Mouse (Mus musculus) lung, postnatal 36 days (tissue): ENCODE data around the gene Meiob.

Experiments used
- DNase-seq: peaks from one replicate; pipeline ENCODE4 v3.0.0; 2022; ENCODE audit warnings: mixed read lengths

The Meiob gene

GRCm38 (mm10) chr17:24874989-24875388 lies 70.9 kb downstream of the Meiob start:
- DNase-seq, result no peak

GRCm38 (mm10) chr17:24877336-24878116 lies 73.4 kb downstream of the Meiob start:
- DNase-seq, result no peak

- DNase-seq, result peak; percentile 71
Observed at GRCm38 (mm10) chr17:24878117-24878397, 74.0 kb downstream of the Meiob start.

- DNase-seq, result no peak
Observed at GRCm38 (mm10) chr17:24878531-24878930, 74.4 kb downstream of the Meiob start.

- DNase-seq, result peak; percentile 32
Observed at GRCm38 (mm10) chr17:24881738-24882440, 77.8 kb downstream of the Meiob start.

GRCm38 (mm10) chr17:24884391-24884790 lies 80.3 kb downstream of the Meiob start:
- DNase-seq, result no peak

- DNase-seq, result no peak
Observed at GRCm38 (mm10) chr17:24885356-24886133, 81.5 kb downstream of the Meiob start.

- peak; percentile 100 for DNase-seq
Observed at GRCm38 (mm10) chr17:24886134-24886931, 82.2 kb downstream of the Meiob start, which contains the start of the genes Nubp2 and Spsb3. Gene Nubp2 (minus strand): TSS chr17:24886349. Gene Spsb3 (plus strand): TSS chr17:24886643.

GRCm38 (mm10) chr17:24886932-24887271 lies 82.8 kb downstream of the Meiob start:
- DNase-seq, result no peak

GRCm38 (mm10) chr17:24887291-24888080 lies 83.4 kb downstream of the Meiob start:
- no peak for DNase-seq

- no peak for DNase-seq
Observed at GRCm38 (mm10) chr17:24888862-24889261, 84.8 kb downstream of the Meiob start.
